ENCODE assay signal across 9 mouse cellular contexts in the genomic region with DNA sequence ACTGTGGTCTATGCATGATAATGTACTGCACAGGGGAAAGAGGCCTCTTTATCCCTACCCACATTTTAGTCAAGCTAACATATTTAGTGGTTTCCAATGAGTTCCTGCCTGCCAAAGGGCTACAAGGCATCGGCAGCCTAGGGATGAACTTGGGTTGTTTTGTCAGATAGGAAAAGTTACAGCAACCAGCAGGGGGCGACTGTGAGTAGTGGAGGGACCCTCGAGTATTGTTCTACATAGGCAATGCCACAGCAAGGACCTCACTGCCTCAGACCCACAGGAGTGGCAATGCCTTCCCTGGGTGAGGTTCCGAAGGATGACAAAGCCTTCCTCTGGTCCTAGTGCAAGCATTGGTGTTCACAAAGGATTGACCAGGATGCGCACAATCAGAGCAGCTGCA. TPM values are rescaled to one million over a fixed set of nuclear protein-coding genes. Genes with fewer than 3 reads are reported as not detected.
DNase-seq lines count a peak whose midpoint lies in the region; ATAC-seq and TF ChIP-seq lines count a peak whose summit lies in the region.
"Had no signal": no experiment of that assay in that cellular context is flagged by ENCODE, and none has a peak within 500 bp of the region (broad histone marks: within the 10 kb centered on the region; RNA-seq: fewer than 3 reads in every experiment).

No protein-coding gene starts in this region.

- no peaks in the 10 kb centered on the region for H3K36me3 ChIP-seq in midbrain, postnatal 0 days (ENCODE audit: insufficient read depth, low read length)
- no peaks in the 10 kb centered on the region for H3K36me3 ChIP-seq in midbrain, embryonic 13.5 days
- H3K36me3 ChIP-seq in embryonic facial prominence, embryonic 11.5 days (replicated peaks; ENCODE audit: control insufficient read depth, insufficient read depth, low read depth, low read length), result no peaks in the 10 kb centered on the region
- H3K36me3 ChIP-seq: hindbrain, embryonic 15.5 days had no signal

- H3K4me3 ChIP-seq in midbrain, postnatal 0 days (ENCODE audit: low read depth, low read length), result no peak overlapping the region
- H3K4me3 ChIP-seq in midbrain, embryonic 13.5 days (replicated peaks), result no peak overlapping the region
- no peak overlapping the region for H3K4me3 ChIP-seq in embryonic facial prominence, embryonic 11.5 days (ENCODE audit: low read depth, low read length)
- H3K4me3 ChIP-seq: hindbrain, embryonic 15.5 days had no signal

- TF ChIP-seq CTCF in midbrain, postnatal 0 days (IDR thresholded peaks at IDR 0.05), result peak; percentile 52

- no peaks in the 10 kb centered on the region for H3K9me3 ChIP-seq in midbrain, postnatal 0 days (ENCODE audit: low read length)
- H3K9me3 ChIP-seq in midbrain, embryonic 13.5 days, result no peaks in the 10 kb centered on the region
- H3K9me3 ChIP-seq in embryonic facial prominence, embryonic 11.5 days (replicated peaks; ENCODE audit: control insufficient read depth, low read length), result no peaks in the 10 kb centered on the region
- H3K9me3 ChIP-seq: hindbrain, embryonic 15.5 days had no signal

- intact Hi-C loops in gastrocnemius, postnatal 36 days (cut with DNase I), result no loop called here
- intact Hi-C loops in gastrocnemius, postnatal 14 days (cut with DNase I; ENCODE audit: low total_unique reads), result no loop called here

- WGBS in midbrain, postnatal 0 days, result 61% methylated on average over 5 of the region's 5 CpGs
- 60% methylated on average over 5 of the region's 5 CpGs for WGBS in midbrain, embryonic 13.5 days
- 59% methylated on average over 5 of the region's 5 CpGs for WGBS in embryonic facial prominence, embryonic 11.5 days

- H3K27ac ChIP-seq in midbrain, postnatal 0 days (ENCODE audit: low read depth, low read length), result no peak overlapping the region
- H3K27ac ChIP-seq in midbrain, embryonic 13.5 days, result no peak overlapping the region
- H3K27ac ChIP-seq in embryonic facial prominence, embryonic 11.5 days (replicated peaks; ENCODE audit: low read depth, low read length), result no peak overlapping the region
- H3K27ac ChIP-seq: hindbrain, embryonic 15.5 days had no signal

- peak; percentile 27 for DNase-seq in gastrocnemius, postnatal 10 days
- no peak for DNase-seq in gastrocnemius, postnatal 36 days
- no peak for DNase-seq in midbrain, postnatal 0 days (ENCODE audit: low spot score)
- peak; percentile 43 for DNase-seq in embryonic facial prominence, embryonic 11.5 days (ENCODE audit: low spot score)
- DNase-seq in thymus, postnatal 10 days (ENCODE audit: low spot score in 2 of 2), result peak; percentile 20 to 66
- DNase-seq in frontal cortex, postnatal 25 days (ENCODE audit: low spot score in 2 of 2), result no peak
- DNase-seq in gastrocnemius, postnatal 14 days, result no peak

- no peak overlapping the region for H3K4me2 ChIP-seq in midbrain, postnatal 0 days (ENCODE audit: low read depth, low read length, poor library complexity, severe bottlenecking)
- no peak overlapping the region for H3K4me2 ChIP-seq in midbrain, embryonic 13.5 days (replicated peaks)
- no peak overlapping the region for H3K4me2 ChIP-seq in embryonic facial prominence, embryonic 11.5 days (ENCODE audit: low read depth, low read length)
- H3K4me2 ChIP-seq: hindbrain, embryonic 15.5 days had no signal

- H3K4me1 ChIP-seq in midbrain, postnatal 0 days (ENCODE audit: insufficient read depth, low read length), result peaks cover 7% of the 10 kb centered on the region; the same call in 1 of the 2 replicates
- H3K4me1 ChIP-seq in midbrain, embryonic 13.5 days (replicated peaks), result peaks cover 23% of the 10 kb centered on the region
- H3K4me1 ChIP-seq in embryonic facial prominence, embryonic 11.5 days (ENCODE audit: control insufficient read depth, insufficient read depth, low read length), result no peaks in the 10 kb centered on the region

- H3K9ac ChIP-seq in midbrain, postnatal 0 days (replicated peaks; ENCODE audit: low read length, poor library complexity, severe bottlenecking), result no peak overlapping the region
- no peak overlapping the region for H3K9ac ChIP-seq in midbrain, embryonic 13.5 days (replicated peaks)
- no peak overlapping the region for H3K9ac ChIP-seq in embryonic facial prominence, embryonic 11.5 days (replicated peaks; ENCODE audit: low read length)
- H3K9ac ChIP-seq: hindbrain, embryonic 15.5 days had no signal

- no peak for ATAC-seq in midbrain, postnatal 0 days (ENCODE audit: low FRiP score)
- no peak for ATAC-seq in midbrain, embryonic 13.5 days
- ATAC-seq in embryonic facial prominence, embryonic 11.5 days (replicated peaks; ENCODE audit: insufficient number of reproducible peaks, low FRiP score, low TSS enrichment, low read depth), result no peak

- no peaks in the 10 kb centered on the region for H3K27me3 ChIP-seq in midbrain, postnatal 0 days (ENCODE audit: insufficient read depth, low read length)
- no peaks in the 10 kb centered on the region for H3K27me3 ChIP-seq in midbrain, embryonic 13.5 days
- H3K27me3 ChIP-seq in embryonic facial prominence, embryonic 11.5 days (ENCODE audit: control insufficient read depth, insufficient read depth, low read length), result no peaks in the 10 kb centered on the region
- H3K27me3 ChIP-seq: hindbrain, embryonic 15.5 days had no signal

RNA-seq across cellular contexts. Expression of a gene that starts 31.7 kb away (rescaled TPM):
- total RNA-seq in gastrocnemius, postnatal 10 days (2021), result 1 to 10 TPM; 2.9 to 3.9 TPM
- under 1 TPM; 0.56 to 0.62 TPM for total RNA-seq in gastrocnemius, postnatal 36 days (2021)
- 78.5 and 79.5 TPM in 2 replicates for total RNA-seq in midbrain, postnatal 0 days (2014; rRNA removed)
- 11.2 and 12.9 TPM in 2 replicates for polyA plus RNA-seq in midbrain, postnatal 0 days (2015; fragmentation: Nextera tagmentation; extraction: Ambion mirVana)
- polyA plus RNA-seq in midbrain, embryonic 13.5 days (2015; fragmentation: Nextera tagmentation; extraction: Ambion mirVana), result 8.7 and 9.4 TPM in 2 replicates
- 2.0 and 2.8 TPM in 2 replicates for polyA plus RNA-seq in embryonic facial prominence, embryonic 11.5 days (2014; fragmentation: Nextera tagmentation; extraction: Ambion mirVana)
- total RNA-seq in gastrocnemius, postnatal 14 days (2021), result 1 to 10 TPM; 1.2 to 2.1 TPM

Comparison
In these comparisons a context has a peak if more than half of its experiments do, and no peak if none do; other contexts are left out.
1. DNase-seq: peak in gastrocnemius, postnatal 10 days (single experiment), embryonic facial prominence, embryonic 11.5 days (single experiment) and thymus, postnatal 10 days (2 of 2); none in gastrocnemius, postnatal 36 days (0 of 2), midbrain, postnatal 0 days (single experiment), frontal cortex, postnatal 25 days (0 of 2) and gastrocnemius, postnatal 14 days (single experiment).
2. RNA of a gene that starts 31.7 kb away (total RNA-seq): 78.5 to 79.5 TPM in midbrain, postnatal 0 days; 2.9 to 3.9 TPM in gastrocnemius, postnatal 10 days, 1.2 to 2.1 TPM in gastrocnemius, postnatal 14 days and 0.56 to 0.62 TPM in gastrocnemius, postnatal 36 days; every median in the first group is over 10 times any median in the second.